Mouse (Mus musculus): ENCODE measurements at regions not wholly inside any gene's neighbourhood (a gene's known extent, or its start where the extent isn't known, plus 50 kb on each side); places are given as distances from the start of the nearest gene placed in this dataset.

DNA sequence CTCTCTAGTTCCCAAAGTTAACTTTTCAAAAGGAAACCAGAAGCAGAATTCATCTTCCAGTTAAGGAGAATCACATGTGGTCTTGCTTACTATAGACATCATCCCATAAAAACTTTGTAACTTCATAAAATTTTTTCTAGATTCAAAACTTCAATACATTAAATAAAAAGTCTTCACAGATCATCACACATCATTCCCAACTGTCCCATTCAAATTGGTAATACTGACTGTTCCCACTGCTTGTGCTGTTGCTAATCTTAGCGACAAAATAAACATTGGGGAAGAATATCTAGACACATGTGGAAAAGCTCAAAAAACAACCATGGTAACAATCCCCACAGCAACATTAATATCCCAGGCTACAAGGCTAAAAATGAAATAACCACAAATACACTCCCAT, 210.0 kb upstream of the Lrrn1 start:
- TF ChIP-seq CTCF (IDR thresholded peaks at IDR 0.05; ENCODE audit: low read depth, low read length) (no peak), POLR2A (IDR thresholded peaks at IDR 0.05; ENCODE audit: borderline replicate concordance, low read depth, low read length) (no peak)
